Mouse (Mus musculus) hindbrain, embryonic 15.5 days (tissue): ENCODE data around the gene Wwox. TPM values are rescaled to one million over a fixed set of nuclear protein-coding genes. Genes with fewer than 3 reads are reported as not detected.

Experiments used
- ATAC-seq: fragments of 200-750 bp; cut with Nextera tagmentation; 2 replicates; pipeline ENCODE4 v1.8.0; 2017; ENCODE audit warnings: low read depth, moderate number of reproducible peaks, moderate TSS enrichment; ENCODE audit not compliant: low FRiP score
- H3K27ac ChIP-seq: fragments of 300-500 bp; sonication (generic); replicated peaks from 2 replicates; pipeline ENCODE4 v1.5.1; 2015; ENCODE audit warnings: mild to moderate bottlenecking, inconsistent platforms
- H3K27me3 ChIP-seq: fragments of 300-500 bp; sonication (generic); 2 replicates; pipeline ENCODE4 v1.6.1; 2015; ENCODE audit warnings: control low read depth, inconsistent platforms
- H3K36me3 ChIP-seq: fragments of 300-500 bp; sonication (generic); 2 replicates; pipeline ENCODE4 v1.6.1; 2015; ENCODE audit warnings: control low read depth, inconsistent platforms
- H3K4me1 ChIP-seq: fragments of 300-500 bp; sonication (generic); replicated peaks from 2 replicates; pipeline ENCODE4 v1.6.1; 2015; ENCODE audit warnings: control low read depth, inconsistent platforms
- H3K4me2 ChIP-seq: fragments of 300-500 bp; sonication (generic); 2 replicates; pipeline ENCODE4 v1.6.1; 2015; ENCODE audit warnings: moderate library complexity, mild to moderate bottlenecking, inconsistent platforms
- H3K4me3 ChIP-seq: fragments of 300-500 bp; sonication (generic); 2 replicates; pipeline ENCODE4 v1.5.1; 2015; ENCODE audit warnings: mild to moderate bottlenecking, inconsistent platforms
- H3K9ac ChIP-seq: fragments of 300-500 bp; sonication (generic); 2 replicates; pipeline ENCODE4 v1.6.1; 2015; ENCODE audit warnings: inconsistent platforms
- H3K9me3 ChIP-seq: fragments of 300-500 bp; sonication (generic); 2 replicates; pipeline ENCODE4 v1.6.1; 2016; ENCODE audit warnings: control low read depth, inconsistent platforms
- WGBS: fragments of 180-500 bp; shearing (Covaris S2); methylation state at CpG from one replicate; pipeline ENCODE4 v1.1.7; 2015; 5-methylcytosine and 5-hydroxymethylcytosine counted together
- polyA plus RNA-seq: library from polyadenylated mRNA; unstranded; fragments of >200 nt; fragmentation: Nextera tagmentation; extraction: Ambion mirVana; gene quantifications from 2 replicates; pipeline ENCODE4 v1.2.1, GENCODE M21; 2015

Wwox gene
- polyA plus RNA-seq, 1 experiment from 2014 or later, result 13.9 TPM

- ATAC-seq, result no peak
- H3K4me1 ChIP-seq, result peaks cover 16% of the 10 kb centered on the region
- H3K4me2 ChIP-seq, result 0 out of 2 replicates have a peak overlapping the region, but pooled peaks have one; percentile 11
- no peaks in the 10 kb centered on the region for H3K9me3 ChIP-seq
- no peaks in the 10 kb centered on the region for H3K27me3 ChIP-seq
- no peak overlapping the region for H3K27ac ChIP-seq
- H3K9ac ChIP-seq, result no peak overlapping the region
- 36% methylated on average over 8 of the region's 8 CpGs for WGBS
- H3K36me3 ChIP-seq, result no peaks in the 10 kb centered on the region
- no peak overlapping the region for H3K4me3 ChIP-seq
Measured at GRCm38 (mm10) chr8:115141614-115142013, 702.2 kb downstream of the Wwox start.

GRCm38 (mm10) chr8:115143530-115144320, 704.3 kb downstream of the Wwox start:
- 50% methylated on average over 9 of the region's 9 CpGs for whole genome bisulfite sequencing
- Histone ChIP-seq H3K4me1 (peaks cover 16% of the 10 kb centered on the region), H3K27me3 (0 out of 2 replicates have a peak, but pooled peaks cover under 1% of the 10 kb centered on the region), H3K27ac (no peak overlapping the region), H3K9me3 (no peaks in the 10 kb centered on the region), H3K36me3 (no peaks in the 10 kb centered on the region), H3K9ac (no peak overlapping the region), H3K4me2 (no peak overlapping the region), H3K4me3 (no peak overlapping the region)
- ATAC-seq, result no peak

GRCm38 (mm10) chr8:115147006-115147405, 707.6 kb downstream of the Wwox start:
- H3K4me3 ChIP-seq, result no peak overlapping the region
- H3K9me3 ChIP-seq, result no peaks in the 10 kb centered on the region
- peaks cover 11% of the 10 kb centered on the region for H3K4me1 ChIP-seq
- H3K9ac ChIP-seq, result no peak overlapping the region
- no peak for ATAC-seq
- H3K27me3 ChIP-seq, result 0 out of 2 replicates have a peak, but pooled peaks cover 5% of the 10 kb centered on the region
- H3K36me3 ChIP-seq, result no peaks in the 10 kb centered on the region
- WGBS, result 38% methylated on average over 9 of the region's 9 CpGs
- H3K4me2 ChIP-seq, result no peak overlapping the region
- H3K27ac ChIP-seq, result no peak overlapping the region

- Histone ChIP-seq H3K4me3 (no peak overlapping the region), H3K27me3 (peaks cover 5% of the 10 kb centered on the region; the same call in 1 of the 2 replicates), H3K9me3 (no peaks in the 10 kb centered on the region), H3K4me2 (no peak overlapping the region), H3K27ac (no peak overlapping the region), H3K9ac (no peak overlapping the region), H3K36me3 (no peaks in the 10 kb centered on the region), H3K4me1 (peaks cover 19% of the 10 kb centered on the region)
- WGBS, result 45% methylated on average over 24 of the region's 24 CpGs
- peak; percentile 42; the same call in 1 of the 2 replicates for ATAC-seq
Measured at GRCm38 (mm10) chr8:115150446-115151109, 711.1 kb downstream of the Wwox start.

GRCm38 (mm10) chr8:115151416-115151815, 712.0 kb downstream of the Wwox start:
- no peak for ATAC-seq
- no peaks in the 10 kb centered on the region for H3K36me3 ChIP-seq
- no peak overlapping the region for H3K9ac ChIP-seq
- H3K27ac ChIP-seq, result no peak overlapping the region
- no peak overlapping the region for H3K4me2 ChIP-seq
- peaks cover 19% of the 10 kb centered on the region for H3K4me1 ChIP-seq
- no peak overlapping the region for H3K4me3 ChIP-seq
- H3K9me3 ChIP-seq, result no peaks in the 10 kb centered on the region
- peaks cover 5% of the 10 kb centered on the region; the same call in 1 of the 2 replicates for H3K27me3 ChIP-seq
- 21% methylated on average over 6 of the region's 6 CpGs for WGBS

GRCm38 (mm10) chr8:115154096-115154495, 714.6 kb downstream of the Wwox start:
- peak; percentile 42; the same call in 1 of the 2 replicates for ATAC-seq
- peaks cover 35% of the 10 kb centered on the region for H3K4me1 ChIP-seq
- no peak overlapping the region for H3K4me3 ChIP-seq
- H3K9ac ChIP-seq, result no peak overlapping the region
- H3K36me3 ChIP-seq, result no peaks in the 10 kb centered on the region
- peaks cover 8% of the 10 kb centered on the region for H3K27me3 ChIP-seq
- peak overlapping the region; percentile 28; the same call in 1 of the 2 replicates for H3K4me2 ChIP-seq
- no peaks in the 10 kb centered on the region for H3K9me3 ChIP-seq
- H3K27ac ChIP-seq, result no peak overlapping the region
- whole genome bisulfite sequencing, result 23% methylated on average over 10 of the region's 10 CpGs

- Histone ChIP-seq H3K4me3 (no peak overlapping the region), H3K4me2 (no peak overlapping the region), H3K9me3 (no peaks in the 10 kb centered on the region), H3K4me1 (peaks cover 50% of the 10 kb centered on the region), H3K27me3 (peaks cover 6% of the 10 kb centered on the region), H3K9ac (no peak overlapping the region), H3K27ac (no peak overlapping the region), H3K36me3 (no peaks in the 10 kb centered on the region)
- WGBS, result 89% methylated on average over 8 of the region's 8 CpGs
- no peak for ATAC-seq
Measured at GRCm38 (mm10) chr8:115156142-115156541, 716.7 kb downstream of the Wwox start.

- no peak overlapping the region for H3K27ac ChIP-seq
- H3K4me1 ChIP-seq, result peaks cover 41% of the 10 kb centered on the region
- no peaks in the 10 kb centered on the region for H3K9me3 ChIP-seq
- 26% methylated on average over 12 of the region's 12 CpGs for WGBS
- peak; percentile 76; the same call in 1 of the 2 replicates for ATAC-seq
- peaks cover 7% of the 10 kb centered on the region for H3K27me3 ChIP-seq
- H3K4me2 ChIP-seq, result peak overlapping the region; percentile 66; the same call in 1 of the 2 replicates
- H3K9ac ChIP-seq, result no peak overlapping the region
- no peaks in the 10 kb centered on the region for H3K36me3 ChIP-seq
- no peak overlapping the region for H3K4me3 ChIP-seq
Measured at GRCm38 (mm10) chr8:115157977-115158720, 718.7 kb downstream of the Wwox start.

- Histone ChIP-seq H3K9ac (no peak overlapping the region), H3K27ac (0 out of 2 replicates have a peak overlapping the region, but pooled peaks have one; percentile 39), H3K9me3 (no peaks in the 10 kb centered on the region), H3K4me3 (peak overlapping the region; percentile 30; the same call in 1 of the 2 replicates), H3K27me3 (peaks cover 12% of the 10 kb centered on the region), H3K4me1 (peaks cover 39% of the 10 kb centered on the region), H3K4me2 (peak overlapping the region; percentile 66), H3K36me3 (no peaks in the 10 kb centered on the region)
- 5% methylated on average over 8 of the region's 8 CpGs for WGBS
- ATAC-seq, result 0 out of 2 replicates have a peak, but pooled peaks have one; percentile 57
Measured at GRCm38 (mm10) chr8:115158721-115159111, 719.3 kb downstream of the Wwox start.

- Histone ChIP-seq H3K9ac (no peak overlapping the region), H3K4me3 (peak overlapping the region; percentile 30; the same call in 1 of the 2 replicates), H3K27ac (0 out of 2 replicates have a peak overlapping the region, but pooled peaks have one; percentile 42), H3K27me3 (peaks cover 14% of the 10 kb centered on the region), H3K4me2 (peak overlapping the region; percentile 66), H3K4me1 (peaks cover 34% of the 10 kb centered on the region), H3K36me3 (no peaks in the 10 kb centered on the region), H3K9me3 (no peaks in the 10 kb centered on the region)
- ATAC-seq, result no peak
- 7% methylated on average over 18 of the region's 18 CpGs for WGBS
Measured at GRCm38 (mm10) chr8:115159208-115159607, 719.8 kb downstream of the Wwox start.

GRCm38 (mm10) chr8:115159711-115160374, 720.4 kb downstream of the Wwox start:
- H3K4me2 ChIP-seq, result peak overlapping the region; percentile 66
- ATAC-seq, result no peak
- peaks cover 33% of the 10 kb centered on the region for H3K4me1 ChIP-seq
- WGBS, result 4% methylated on average over 22 of the region's 22 CpGs
- H3K9ac ChIP-seq, result 0 out of 2 replicates have a peak overlapping the region, but pooled peaks have one; percentile 32
- no peaks in the 10 kb centered on the region for H3K9me3 ChIP-seq
- H3K36me3 ChIP-seq, result no peaks in the 10 kb centered on the region
- H3K27ac ChIP-seq, result peak overlapping the region; percentile 42; the same call in 1 of the 2 replicates
- H3K4me3 ChIP-seq, result peak overlapping the region; percentile 30
- H3K27me3 ChIP-seq, result peaks cover 14% of the 10 kb centered on the region
